Mouse (Mus musculus): ENCODE results near the gene Dkkl1.

The Dkkl1 gene

GRCm38 (mm10) chr7:45229046-45229445 is 17.1 kb upstream of the Dkkl1 start:
- DNase-seq = no peak

GRCm38 (mm10) chr7:45228548-45228947 is 16.6 kb upstream of the Dkkl1 start:
- no peak for DNase-seq

DNA sequence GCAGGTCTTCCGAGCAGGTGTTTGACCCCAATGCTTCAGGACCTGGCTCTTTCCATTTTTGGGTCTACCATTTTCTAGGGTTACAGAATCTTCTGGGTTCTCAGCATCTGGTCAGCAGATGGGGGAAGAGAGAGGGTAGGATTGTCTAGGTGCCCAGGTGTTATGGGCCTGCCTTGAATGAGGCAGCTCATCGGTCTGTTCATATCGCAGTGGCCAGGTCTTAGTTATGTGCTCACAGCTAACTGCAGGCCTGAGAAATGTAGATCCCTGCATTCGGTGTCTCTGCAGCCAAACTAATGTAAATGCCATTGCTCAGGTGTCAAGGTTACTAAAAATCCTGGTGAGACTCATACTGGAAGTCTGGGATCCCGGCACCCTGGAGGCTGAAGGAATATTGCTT is 14.5 kb upstream of the Dkkl1 start:
- DNase-seq = no peak

- no peak for DNase-seq
These were observed 12.9 kb upstream of the Dkkl1 start for GRCm38 (mm10) chr7:45224826-45225225.

DNA sequence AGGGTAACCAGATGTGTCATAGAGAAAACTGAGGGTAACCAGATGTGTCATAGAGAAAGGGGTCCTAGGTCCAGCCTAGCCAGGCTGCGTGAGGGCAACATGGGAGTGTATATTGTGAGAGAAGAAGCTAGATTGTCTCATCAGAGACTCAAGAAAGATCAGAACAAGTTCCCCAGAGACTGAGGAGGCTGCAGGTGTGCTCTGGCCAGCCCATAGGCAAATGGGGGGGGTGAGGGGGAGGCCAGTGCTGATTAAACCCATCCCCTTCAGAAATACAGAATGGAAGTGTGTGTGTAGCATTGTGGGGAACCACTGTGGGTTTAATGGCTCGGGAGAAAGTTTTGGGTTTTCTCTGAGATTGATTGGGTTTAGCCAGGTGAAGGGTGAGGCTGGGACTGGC is 9.7 kb upstream of the Dkkl1 start:
- DNase-seq = no peak

- peak; percentile 37 for DNase-seq
These were observed 4.7 kb upstream of the Dkkl1 start for GRCm38 (mm10) chr7:45216442-45217183.

DNA sequence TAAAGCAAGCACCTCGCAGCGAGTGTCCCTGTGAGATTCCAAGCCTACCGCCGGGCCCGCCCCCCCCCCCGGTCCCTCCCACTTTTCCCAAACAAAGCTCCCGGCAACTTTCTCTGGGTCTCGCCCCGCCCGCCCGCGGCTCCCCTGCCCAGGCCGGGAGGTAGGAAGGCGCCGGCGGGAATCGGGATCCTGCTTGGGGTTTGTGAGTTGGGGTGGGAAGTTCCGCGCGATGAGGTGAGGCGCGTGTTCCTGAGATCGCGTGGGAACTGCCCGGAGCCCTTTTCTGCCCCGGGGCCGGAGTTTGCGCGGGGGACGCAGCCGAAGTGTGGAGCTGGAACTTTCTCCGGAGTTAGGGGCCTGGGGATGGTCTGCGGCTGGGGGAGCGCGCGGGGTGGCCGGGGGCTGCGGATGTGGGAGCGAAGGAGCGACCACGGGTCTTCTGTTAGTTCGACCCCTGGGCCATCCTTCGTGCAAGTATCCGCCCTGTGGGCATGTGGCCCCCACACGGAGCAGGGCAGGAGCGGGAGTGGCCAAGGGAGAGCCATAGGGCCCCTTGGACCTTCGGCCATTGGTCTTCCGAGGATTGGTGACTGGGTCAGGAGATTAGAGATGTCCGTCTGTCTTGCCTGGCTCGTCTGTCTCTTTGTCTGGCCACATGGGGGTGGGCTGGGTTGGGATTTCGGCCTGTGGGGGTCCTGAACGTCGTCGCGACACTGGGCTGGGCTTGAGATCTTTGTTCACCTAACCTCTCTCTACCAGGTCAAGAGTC is 3.9 kb upstream of the Dkkl1 start, which contains the start of gene Tead2:
Tead2 (plus strand) TSS at position 81 of the 769 bp plus-strand sequence.
- no peak for DNase-seq

DNA sequence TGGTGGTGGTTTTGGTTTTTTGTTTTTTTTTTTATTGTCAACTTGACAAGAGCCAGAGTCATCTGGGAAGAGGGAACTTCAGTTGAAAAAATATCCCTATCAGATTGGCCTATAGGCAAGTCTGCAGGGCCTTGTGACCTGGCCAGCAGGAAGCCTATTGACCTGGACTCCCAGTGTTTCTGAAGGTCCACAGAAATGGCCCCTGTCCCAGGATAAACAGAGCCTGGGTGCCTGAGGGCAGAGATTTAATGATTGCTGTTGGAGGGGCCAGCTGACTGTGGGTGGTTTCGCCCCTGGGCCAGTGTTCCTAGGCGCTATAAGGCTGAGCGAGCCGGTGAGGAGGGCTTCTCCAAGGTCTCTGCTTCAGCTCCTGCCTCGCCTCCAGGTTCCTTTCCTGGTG is 1.8 kb upstream of the Dkkl1 start:
- no peak for DNase-seq

DNA sequence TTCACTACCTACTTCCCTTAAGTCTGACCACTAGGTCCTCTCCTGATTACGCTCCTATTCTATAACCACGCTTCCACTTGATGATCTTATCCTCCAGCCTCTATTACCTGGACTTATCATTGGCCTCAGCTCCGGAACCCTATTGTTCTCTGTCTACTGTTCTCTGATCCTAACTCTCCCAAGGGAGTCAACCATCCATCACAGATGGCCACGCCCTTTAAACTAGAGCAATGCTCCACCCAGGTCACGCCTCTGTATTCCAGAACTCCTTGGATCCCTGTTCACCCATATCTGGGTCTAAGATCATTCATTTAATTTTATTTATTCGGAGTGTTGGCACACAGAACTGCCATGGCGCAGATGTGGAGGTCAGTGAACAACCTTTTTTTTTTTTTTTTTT is 409 bp upstream of the Dkkl1 start:
- no peak for DNase-seq

- no peak for DNase-seq
These were observed 877 bp downstream of the Dkkl1 start for GRCm38 (mm10) chr7:45211070-45211469.

GRCm38 (mm10) chr7:45208260-45208659 is 3.7 kb downstream of the Dkkl1 start:
- no peak for DNase-seq

DNA sequence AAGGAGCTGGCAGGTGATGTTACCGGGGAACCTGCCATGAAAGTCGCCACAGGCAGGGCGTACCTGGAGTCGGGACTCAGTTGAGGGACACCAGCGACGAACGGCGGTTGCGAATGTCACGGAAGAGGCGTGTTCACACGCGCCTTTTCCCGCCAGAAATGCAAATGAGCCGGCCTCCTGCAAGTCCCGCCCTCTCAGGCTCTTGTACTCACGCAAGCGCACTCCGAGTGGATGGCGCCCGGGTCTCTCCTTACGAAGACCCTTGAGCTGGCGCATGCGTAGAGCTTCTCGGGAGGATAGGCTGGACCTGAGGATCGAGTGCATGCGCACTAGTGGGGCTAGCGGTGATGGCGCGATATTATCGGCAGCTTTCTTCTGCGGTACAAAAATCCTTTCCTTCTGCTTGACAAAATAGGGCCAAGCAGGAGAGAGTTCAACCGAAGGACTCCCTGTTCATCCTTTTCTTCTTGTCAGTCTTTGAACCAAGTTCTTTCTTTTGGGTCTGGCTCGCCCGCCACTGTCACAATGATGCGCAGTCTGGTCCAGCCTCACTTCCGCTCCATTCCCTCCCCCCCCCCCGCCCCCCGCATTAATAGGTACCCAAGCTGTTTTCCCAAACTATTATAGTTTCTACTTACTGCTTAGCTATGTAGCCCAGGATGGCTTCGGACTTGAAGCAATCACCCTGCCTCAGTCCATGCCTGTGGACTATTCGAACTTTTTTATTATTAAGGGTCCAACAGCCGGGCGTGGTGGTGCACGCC is 7.4 kb downstream of the Dkkl1 start, which contains the start of gene Ccdc155:
Ccdc155 (minus strand) TSS at position 513 of the 764 bp plus-strand sequence.
- peak; percentile 94 for DNase-seq

GRCm38 (mm10) chr7:45202654-45203053 is 9.3 kb downstream of the Dkkl1 start:
- no peak for DNase-seq

DNA sequence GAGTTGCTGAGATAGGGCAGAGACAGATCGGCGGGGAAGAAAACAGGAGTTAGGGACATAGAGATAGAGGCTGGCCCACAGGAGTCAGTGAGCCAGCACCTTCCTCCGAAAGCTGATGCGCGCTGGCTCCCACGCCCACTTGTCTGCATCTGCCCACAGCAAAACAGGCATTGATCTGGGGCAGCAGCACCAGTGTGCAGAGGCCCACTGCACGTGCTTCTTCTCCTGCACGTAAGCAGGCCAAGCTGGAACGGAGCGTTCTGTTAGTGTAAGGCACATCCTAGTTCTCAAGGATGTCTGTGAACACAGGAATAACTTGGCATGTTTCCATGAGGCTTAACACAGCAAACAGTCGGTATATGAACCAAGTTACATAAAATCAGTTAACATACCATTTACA is 13.0 kb downstream of the Dkkl1 start:
- DNase-seq = no peak

GRCm38 (mm10) chr7:45198435-45198834 is 13.5 kb downstream of the Dkkl1 start:
- DNase-seq = no peak

GRCm38 (mm10) chr7:45196994-45197393 is 15.0 kb downstream of the Dkkl1 start:
- DNase-seq = no peak

DNA sequence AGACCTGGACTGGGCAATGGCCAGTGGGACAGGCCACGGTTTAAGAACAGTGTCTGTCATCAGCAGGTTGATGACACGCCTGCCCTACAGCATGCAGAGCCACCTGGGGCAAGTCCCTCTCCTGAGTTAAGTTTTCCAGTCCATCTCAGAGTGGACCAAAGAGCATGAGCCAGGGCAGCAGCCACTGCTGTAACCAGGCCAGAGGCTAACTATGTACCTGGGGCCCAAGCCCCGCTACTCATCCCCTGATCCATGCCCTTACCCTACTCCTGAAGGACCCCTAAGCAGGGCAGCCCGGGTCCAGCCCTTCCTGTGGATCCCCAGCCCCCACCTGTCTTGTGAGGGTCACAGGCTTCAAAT is 15.8 kb downstream of the Dkkl1 start:
- DNase-seq = no peak

- DNase-seq = no peak
These were observed 16.4 kb downstream of the Dkkl1 start for GRCm38 (mm10) chr7:45195341-45196175.

- DNase-seq = no peak
These were observed 17.8 kb downstream of the Dkkl1 start for GRCm38 (mm10) chr7:45193871-45194785.

DNA sequence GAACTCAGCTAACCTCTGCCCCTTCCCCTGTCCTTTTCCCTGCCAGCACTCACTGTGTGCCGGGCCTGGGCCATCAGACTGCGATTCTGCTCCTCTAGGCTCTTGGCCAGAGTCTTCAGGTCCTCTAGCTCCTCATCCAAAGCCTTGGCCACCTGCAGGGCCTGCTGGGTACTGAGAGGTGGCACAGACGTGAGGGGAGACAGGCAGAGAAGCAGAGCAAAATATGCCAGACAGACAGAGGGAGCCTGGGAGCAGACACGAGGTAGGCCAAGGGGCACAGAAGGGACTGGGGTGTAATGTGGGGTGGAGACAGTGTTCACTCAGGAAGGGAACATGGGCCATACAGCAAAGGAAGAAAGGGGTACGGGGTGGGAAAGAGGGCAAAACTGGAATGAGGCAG is 18.5 kb downstream of the Dkkl1 start:
- no peak for DNase-seq

DNA sequence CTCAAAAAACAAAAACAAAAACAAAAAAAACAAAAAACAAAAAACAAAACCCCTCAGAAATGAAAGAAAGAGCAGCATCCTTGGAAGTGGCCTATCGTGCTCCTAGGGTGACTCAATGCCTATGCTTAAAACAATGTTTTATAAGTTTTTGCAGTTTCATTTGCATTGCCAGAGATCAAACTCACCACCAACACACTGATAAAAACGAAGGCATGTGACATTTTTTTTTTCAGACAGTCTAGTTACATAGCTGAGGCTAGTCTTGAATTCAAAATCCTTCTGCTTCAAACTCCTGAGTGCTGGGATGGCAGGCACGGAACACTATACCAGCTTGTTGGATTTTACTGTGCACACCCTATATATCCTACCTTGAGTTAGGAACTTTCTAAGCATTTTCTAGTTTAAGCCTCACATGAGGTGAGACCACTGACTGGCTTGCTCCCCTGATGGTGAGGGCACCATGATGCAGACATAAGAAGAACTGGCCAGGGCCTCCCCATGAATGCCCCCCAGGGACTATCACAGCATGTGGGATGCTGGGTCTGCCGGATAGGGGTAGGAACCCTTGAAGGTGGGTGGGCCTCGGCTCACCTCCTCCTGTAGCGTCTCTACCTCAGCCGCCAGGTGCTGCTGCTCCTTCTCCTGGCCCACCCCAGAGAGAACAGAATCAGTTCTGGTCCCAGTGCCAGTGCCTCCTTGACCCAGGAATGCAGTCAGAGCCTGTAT is 19.2 kb downstream of the Dkkl1 start:
- no peak for DNase-seq

Data from thymus, postnatal 4 days (tissue).